Mouse (Mus musculus) leukemia stem cell, adult 10-12 weeks (primary cell): Measurements from ENCODE around the gene Hoxb7. TPM values are rescaled to one million over a fixed set of nuclear protein-coding genes. Genes with fewer than 3 reads are reported as not detected.

Source experiments
- polyA plus RNA-seq: library from polyadenylated mRNA; stranded (reverse); fragments of >175 nt; gene quantifications from 2 replicates; pipeline ENCODE4 v1.2.3, GENCODE M21; 2012; ENCODE audit warnings: low replicate concordance

The Hoxb7 gene
- polyA plus RNA-seq: 0.23 TPM in 1 of 2 replicates, not detected in the other

GRCm38 (mm10) chr11:96285771-96286738 lies at the start of gene Hoxb7:
Hoxb7 (plus strand) TSS chr11:96286623.

GRCm38 (mm10) chr11:96270996-96271540 lies 15.4 kb upstream of the Hoxb7 start, which contains the start of gene Hoxb9:
Hoxb9 (plus strand) TSS chr11:96271457.

GRCm38 (mm10) chr11:96281855-96282570 lies 4.4 kb upstream of the Hoxb7 start, which contains the start of gene Hoxb8:
Hoxb8 (plus strand) TSS chr11:96281905.

GRCm38 (mm10) chr11:96291681-96292564 lies 5.5 kb downstream of the Hoxb7 start, which contains the start of gene Hoxb6:
Hoxb6 (plus strand) TSS chr11:96292476.

GRCm38 (mm10) chr11:96303151-96304099 lies 17.0 kb downstream of the Hoxb7 start, which contains the start of gene Hoxb5:
Hoxb5 (plus strand) TSS chr11:96303336.

GRCm38 (mm10) chr11:96317608-96318367 lies 31.4 kb downstream of the Hoxb7 start, which contains the start of gene Hoxb4:
Hoxb4 (plus strand) TSS chr11:96318267.

GRCm38 (mm10) chr11:96323154-96323553 lies 36.7 kb downstream of the Hoxb7 start, which contains the start of gene Hoxb3:
Hoxb3 (plus strand) TSS chr11:96323326.

Other genes with a start within 250 kb of the Hoxb7 start
- gene Ube2z, start 221.2 kb upstream of the Hoxb7 start, polyA plus RNA-seq: 16.2 and 20.6 TPM in 2 replicates
- gene Atp5g1, start 211.0 kb upstream of the Hoxb7 start, polyA plus RNA-seq: 63.0 and 508 TPM in 2 replicates
- not detected in 2 replicates for gene Calcoco2, start 174.7 kb upstream of the Hoxb7 start, polyA plus RNA-seq
- gene Ttll6, start 152.8 kb upstream of the Hoxb7 start, polyA plus RNA-seq: 0.10 TPM in 1 of 2 replicates, not detected in the other
- gene Hoxb13, start 92.3 kb upstream of the Hoxb7 start, polyA plus RNA-seq: not detected in 2 replicates
- gene Hoxb9, start 15.2 kb upstream of the Hoxb7 start, polyA plus RNA-seq: 0.15 TPM in 1 of 2 replicates, not detected in the other
- 0.16 TPM in 1 of 2 replicates, not detected in the other for gene Hoxb8, start 4.7 kb upstream of the Hoxb7 start, polyA plus RNA-seq
- gene Hoxb6, start 5.9 kb downstream of the Hoxb7 start, polyA plus RNA-seq: 0.40 and 0.48 TPM in 2 replicates
- gene Hoxb5, start 16.7 kb downstream of the Hoxb7 start, polyA plus RNA-seq: 0.12 and 0.30 TPM in 2 replicates
- gene Hoxb4, start 31.6 kb downstream of the Hoxb7 start, polyA plus RNA-seq: 1.7 and 5.4 TPM in 2 replicates
- gene Hoxb3, start 36.7 kb downstream of the Hoxb7 start, polyA plus RNA-seq: 1.6 and 4.2 TPM in 2 replicates
- 0.81 and 0.88 TPM in 2 replicates for gene Hoxb2, start 63.9 kb downstream of the Hoxb7 start, polyA plus RNA-seq
- not detected in 2 replicates for gene Hoxb1, start 79.1 kb downstream of the Hoxb7 start, polyA plus RNA-seq
- 0.71 and 0.75 TPM in 2 replicates for gene Skap1, start 178.0 kb downstream of the Hoxb7 start, polyA plus RNA-seq